Mouse (Mus musculus) midbrain, embryonic 16.5 days (tissue): ENCODE data around the gene Retreg2. TPM values are rescaled to one million over a fixed set of nuclear protein-coding genes. Genes with fewer than 3 reads are reported as not detected.

Source experiments
- ATAC-seq: fragments of 200-750 bp; cut with Nextera tagmentation; 2 replicates; pipeline ENCODE4 v1.8.0; 2017; ENCODE audit warnings: moderate TSS enrichment
- H3K27ac ChIP-seq: fragments of 300-500 bp; sonication (generic); 2 replicates; pipeline ENCODE4 v1.5.1; 2014; ENCODE audit warnings: mild to moderate bottlenecking, low read length, mixed read lengths
- H3K27me3 ChIP-seq: fragments of 300-500 bp; sonication (generic); 2 replicates; pipeline ENCODE4 v1.6.1; 2014; ENCODE audit warnings: low read depth, low read length, mixed read lengths; ENCODE audit not compliant: control insufficient read depth, insufficient read depth
- H3K36me3 ChIP-seq: fragments of 300-500 bp; sonication (generic); 2 replicates; pipeline ENCODE4 v1.6.1; 2014; ENCODE audit warnings: mild to moderate bottlenecking, low read length, moderate library complexity, mixed read lengths; ENCODE audit not compliant: control insufficient read depth, insufficient read depth
- H3K4me1 ChIP-seq: fragments of 300-500 bp; sonication (generic); 2 replicates; pipeline ENCODE4 v1.6.1; 2014; ENCODE audit warnings: mild to moderate bottlenecking, low read length, mixed read lengths; ENCODE audit not compliant: control insufficient read depth, insufficient read depth
- H3K4me2 ChIP-seq: fragments of 300-500 bp; sonication (generic); 2 replicates; pipeline ENCODE4 v1.6.1; 2014; ENCODE audit warnings: mild to moderate bottlenecking, low read length, mixed read lengths
- H3K4me3 ChIP-seq: fragments of 300-500 bp; sonication (generic); 2 replicates; pipeline ENCODE4 v1.5.1; 2014; ENCODE audit warnings: low read depth, mild to moderate bottlenecking, low read length, moderate library complexity, mixed read lengths
- H3K9ac ChIP-seq: fragments of 300-500 bp; sonication (generic); 2 replicates; pipeline ENCODE4 v1.6.1; 2014; ENCODE audit warnings: low read depth, low read length, mixed read lengths
- H3K9me3 ChIP-seq: fragments of 300-500 bp; sonication (generic); replicated peaks from 2 replicates; pipeline ENCODE4 v1.6.1; 2014; ENCODE audit warnings: mild to moderate bottlenecking, low read length, mixed read lengths; ENCODE audit not compliant: control insufficient read depth, poor library complexity, severe bottlenecking
- WGBS: fragments of 180-500 bp; shearing (Covaris S2); extraction: QIAGEN DNeasy Blood & Tissue Kit; methylation state at CpG from one replicate; pipeline ENCODE4 v1.1.7; 2014; 5-methylcytosine and 5-hydroxymethylcytosine counted together
- polyA plus RNA-seq: library from polyadenylated mRNA; unstranded; fragments of >200 nt; fragmentation: Nextera tagmentation; extraction: Ambion mirVana; gene quantifications from 2 replicates; pipeline ENCODE4 v1.2.1, GENCODE M21; 2015

The Retreg2 gene
- polyA plus RNA-seq, result 134 and 138 TPM in 2 replicates

- Histone ChIP-seq H3K36me3 (peaks cover 38% of the 10 kb centered on the region), H3K9me3 (no peaks in the 10 kb centered on the region), H3K9ac (peak within 1 kb of the TSS; percentile 99), H3K27me3 (no peaks in the 10 kb centered on the region), H3K4me1 (peaks cover 24% of the 10 kb centered on the region), H3K4me2 (peak within 1 kb of the TSS; percentile 97), H3K4me3 (peak within 1 kb of the TSS; percentile 99), H3K27ac (peak within 1 kb of the TSS; percentile 99)
- ATAC-seq, result peak; percentile 88
- WGBS, result under 1% methylated on average over 84 of the region's 91 CpGs
These were observed at the start of gene Retreg2, which contains the start of gene Cnppd1 for GRCm38 (mm10) chr1:75142301-75143261. TSS of gene Retreg2 (plus strand) at chr1:75142778. TSS of gene Cnppd1 (minus strand) at chr1:75142711.

GRCm38 (mm10) chr1:75122211-75122610 lies 20.4 kb upstream of the Retreg2 start:
- no peak overlapping the region for H3K27ac ChIP-seq
- no peaks in the 10 kb centered on the region for H3K27me3 ChIP-seq
- H3K4me3 ChIP-seq, result no peak overlapping the region
- no peaks in the 10 kb centered on the region for H3K36me3 ChIP-seq
- peaks cover 4% of the 10 kb centered on the region; the same call in 1 of the 2 replicates for H3K4me1 ChIP-seq
- no peak for ATAC-seq
- no peak overlapping the region for H3K9ac ChIP-seq
- no peak overlapping the region for H3K4me2 ChIP-seq
- 78% methylated on average over 3 of the region's 3 CpGs for WGBS
- H3K9me3 ChIP-seq, result no peaks in the 10 kb centered on the region

- Histone ChIP-seq H3K9ac (peak within 1 kb of the TSS; percentile 82), H3K4me2 (peak within 1 kb of the TSS; percentile 71), H3K9me3 (no peaks in the 10 kb centered on the region), H3K36me3 (no peaks in the 10 kb centered on the region), H3K27me3 (no peaks in the 10 kb centered on the region), H3K4me3 (peak within 1 kb of the TSS; percentile 75), H3K4me1 (peaks cover 4% of the 10 kb centered on the region; the same call in 1 of the 2 replicates), H3K27ac (peak within 1 kb of the TSS; percentile 93)
- 1% methylated on average over 56 of the region's 56 CpGs for WGBS
- peak; percentile 94 for ATAC-seq
These were observed 17.9 kb upstream of the Retreg2 start, which contains the start of gene Nhej1 for GRCm38 (mm10) chr1:75124346-75125321. TSS of gene Nhej1 (minus strand) at chr1:75125200.

- peak overlapping the region; percentile 82 for H3K9ac ChIP-seq
- no peaks in the 10 kb centered on the region for H3K9me3 ChIP-seq
- H3K27ac ChIP-seq, result peak overlapping the region; percentile 93
- ATAC-seq, result peak; percentile 12; the same call in 1 of the 2 replicates
- no peaks in the 10 kb centered on the region for H3K27me3 ChIP-seq
- peaks cover 4% of the 10 kb centered on the region; the same call in 1 of the 2 replicates for H3K4me1 ChIP-seq
- 35% methylated on average over 5 of the region's 5 CpGs for WGBS
- H3K36me3 ChIP-seq, result no peaks in the 10 kb centered on the region
- H3K4me3 ChIP-seq, result peak overlapping the region; percentile 75
- peak overlapping the region; percentile 71 for H3K4me2 ChIP-seq
These were observed 17.2 kb upstream of the Retreg2 start for GRCm38 (mm10) chr1:75125418-75125817.

- peaks cover 4% of the 10 kb centered on the region; the same call in 1 of the 2 replicates for H3K4me1 ChIP-seq
- no peaks in the 10 kb centered on the region for H3K36me3 ChIP-seq
- H3K4me2 ChIP-seq, result no peak overlapping the region
- no peak overlapping the region for H3K27ac ChIP-seq
- H3K4me3 ChIP-seq, result no peak overlapping the region
- no peak for ATAC-seq
- no peaks in the 10 kb centered on the region for H3K27me3 ChIP-seq
- no peaks in the 10 kb centered on the region for H3K9me3 ChIP-seq
- no peak overlapping the region for H3K9ac ChIP-seq
- 86% methylated on average over 3 of the region's 3 CpGs for WGBS
These were observed 13.9 kb upstream of the Retreg2 start for GRCm38 (mm10) chr1:75128641-75129040.

- WGBS, result 68% methylated on average over 12 of the region's 12 CpGs
- peaks cover 21% of the 10 kb centered on the region for H3K36me3 ChIP-seq
- ATAC-seq, result no peak
These were observed 9.0 kb upstream of the Retreg2 start, which contains the start of gene Slc23a3 for GRCm38 (mm10) chr1:75133421-75134207. TSS of gene Slc23a3 (minus strand) at chr1:75133890.

GRCm38 (mm10) chr1:75136293-75136692 lies 6.3 kb upstream of the Retreg2 start:
- H3K9me3 ChIP-seq, result no peaks in the 10 kb centered on the region
- peaks cover 13% of the 10 kb centered on the region for H3K4me1 ChIP-seq
- peaks cover 26% of the 10 kb centered on the region for H3K36me3 ChIP-seq
- no peak overlapping the region for H3K4me2 ChIP-seq
- ATAC-seq, result no peak
- 86% methylated on average over 6 of the region's 6 CpGs for WGBS
- H3K27ac ChIP-seq, result no peak overlapping the region
- no peaks in the 10 kb centered on the region for H3K27me3 ChIP-seq
- no peak overlapping the region for H3K9ac ChIP-seq
- H3K4me3 ChIP-seq, result no peak overlapping the region

More at GRCm38 (mm10) chr1:75133421-75134207, 9.0 kb upstream of the Retreg2 start, which contains the start of gene Slc23a3:
- H3K4me2 ChIP-seq, result no peak within 1 kb of the TSS
- no peak within 1 kb of the TSS for H3K9ac ChIP-seq
- H3K27me3 ChIP-seq, result no peaks in the 10 kb centered on the region
- H3K9me3 ChIP-seq, result no peaks in the 10 kb centered on the region
- no peak within 1 kb of the TSS for H3K27ac ChIP-seq
- no peak within 1 kb of the TSS for H3K4me3 ChIP-seq
- no peaks in the 10 kb centered on the region for H3K4me1 ChIP-seq

GRCm38 (mm10) chr1:75136730-75137129 lies 5.8 kb upstream of the Retreg2 start:
- ATAC-seq, result no peak
- Histone ChIP-seq H3K4me3 (no peak overlapping the region), H3K9me3 (no peaks in the 10 kb centered on the region), H3K9ac (no peak overlapping the region), H3K4me1 (peaks cover 13% of the 10 kb centered on the region), H3K4me2 (no peak overlapping the region), H3K27ac (no peak overlapping the region), H3K27me3 (no peaks in the 10 kb centered on the region), H3K36me3 (peaks cover 26% of the 10 kb centered on the region)
- WGBS, result 80% methylated on average over 3 of the region's 3 CpGs
